Mouse (Mus musculus) layer of hippocampus, adult 9-10 months (tissue): ENCODE results near the gene Fam149a.
A peak's percentile ranks its signal among the peaks of the same experiment; 100 is the strongest.

Source experiments
- DNase-seq: peaks from one replicate; pipeline ENCODE4 v3.0.0; 2022; ENCODE audit warnings: low spot score

The Fam149a gene

DNA sequence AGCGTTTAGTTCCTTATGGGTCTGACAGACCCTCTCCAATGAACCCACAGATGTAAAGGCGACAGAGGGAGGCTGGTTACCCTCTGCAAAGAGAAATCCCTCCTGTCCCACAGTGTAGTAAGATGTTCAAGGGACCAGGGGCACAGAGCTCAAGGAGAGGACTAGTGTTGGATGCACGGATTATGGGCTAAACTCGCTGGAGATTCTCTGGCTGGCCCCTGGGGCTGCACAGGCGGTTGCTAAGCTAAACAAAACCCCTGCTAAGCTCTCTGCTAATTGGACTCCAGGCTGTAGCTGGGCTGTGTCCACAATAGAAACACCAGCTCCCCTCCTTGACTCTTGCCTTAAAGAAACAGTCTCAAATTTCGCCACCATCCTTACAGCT, at the start of gene Fam149a:
Fam149a (minus strand) TSS at position 329 of the 385 bp plus-strand sequence.
- no peak for DNase-seq

DNA sequence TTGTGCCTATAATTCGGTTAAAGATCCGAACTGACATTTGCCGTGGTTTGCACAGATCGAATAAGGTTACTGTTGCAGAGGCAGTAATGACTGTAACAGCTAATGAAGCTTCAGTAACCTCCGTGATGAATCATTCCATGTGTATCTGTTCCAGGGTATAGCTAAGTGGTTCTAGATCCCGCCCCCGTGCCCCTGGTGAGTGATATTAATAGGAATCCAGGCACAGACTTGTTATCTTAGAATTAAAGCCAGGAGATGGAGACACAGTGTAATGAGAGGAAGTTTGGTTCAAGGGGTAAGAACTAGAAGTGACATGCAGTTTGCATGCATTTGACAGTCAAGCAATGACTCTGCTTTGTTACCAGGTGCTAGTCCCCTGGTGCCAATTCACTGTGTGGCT, 38.1 kb upstream of the Fam149a start:
- DNase-seq, result no peak

GRCm38 (mm10) chr8:45414965-45415364, 32.9 kb upstream of the Fam149a start:
- peak; percentile 13 for DNase-seq

- no peak for DNase-seq
These were observed 28.8 kb upstream of the Fam149a start, which contains the start of gene Tlr3 for GRCm38 (mm10) chr8:45410882-45411281. TSS of gene Tlr3 (minus strand) at chr8:45411080.

GRCm38 (mm10) chr8:45410146-45410880, 28.2 kb upstream of the Fam149a start:
- DNase-seq, result peak; percentile 16

DNA sequence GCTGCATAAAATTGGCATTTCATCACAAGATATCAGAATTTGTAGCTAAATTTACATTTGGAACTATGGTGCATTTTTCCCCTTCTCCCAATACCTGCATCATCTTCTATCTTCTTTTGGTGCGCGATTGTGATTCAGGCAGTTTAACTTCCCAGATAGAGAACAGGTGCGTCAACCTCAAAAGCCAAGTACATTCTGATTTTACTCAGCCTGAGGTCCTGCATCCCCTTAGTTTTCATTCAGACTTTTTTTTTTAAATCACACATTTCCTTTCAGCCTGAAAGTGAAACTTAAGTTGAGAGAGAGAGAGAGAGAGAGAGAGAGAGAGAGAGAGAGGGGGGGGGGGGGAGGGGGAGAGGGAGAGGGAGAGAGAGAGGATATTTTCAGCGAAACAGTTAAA, 27.6 kb upstream of the Fam149a start:
- no peak for DNase-seq

DNA sequence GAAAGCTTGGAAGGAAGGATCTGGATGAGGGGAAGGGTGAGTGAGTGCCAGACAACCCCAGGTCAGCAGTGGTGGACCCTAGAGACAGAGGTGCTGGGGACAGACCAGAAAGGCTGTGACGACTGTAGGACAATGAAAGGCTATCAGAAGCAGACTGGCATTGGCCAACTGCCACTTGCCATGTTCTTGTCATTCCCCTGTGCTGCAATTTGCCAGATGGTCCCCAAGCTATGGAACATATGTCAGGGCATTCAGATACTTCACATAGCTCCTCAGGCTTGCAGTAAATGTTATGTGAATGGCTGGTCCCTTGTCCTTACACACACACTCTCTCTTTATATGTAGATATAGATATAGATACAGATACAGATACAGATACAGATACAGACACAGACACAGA, 1.2 kb upstream of the Fam149a start:
- no peak for DNase-seq

GRCm38 (mm10) chr8:45381075-45381962, 772 bp downstream of the Fam149a start:
- DNase-seq, result no peak

- no peak for DNase-seq
These were observed 1.5 kb downstream of the Fam149a start for GRCm38 (mm10) chr8:45380598-45380997.

- no peak for DNase-seq
These were observed 8.0 kb downstream of the Fam149a start for GRCm38 (mm10) chr8:45374071-45374470.

GRCm38 (mm10) chr8:45367154-45367553, 14.9 kb downstream of the Fam149a start:
- DNase-seq, result no peak

GRCm38 (mm10) chr8:45363220-45363619, 18.9 kb downstream of the Fam149a start:
- no peak for DNase-seq

- no peak for DNase-seq
These were observed 19.8 kb downstream of the Fam149a start for GRCm38 (mm10) chr8:45362323-45362722.

GRCm38 (mm10) chr8:45359091-45359605, 22.9 kb downstream of the Fam149a start:
- DNase-seq, result no peak

- DNase-seq, result no peak
These were observed 23.8 kb downstream of the Fam149a start for GRCm38 (mm10) chr8:45358132-45358918.

- DNase-seq, result no peak
These were observed 26.3 kb downstream of the Fam149a start for GRCm38 (mm10) chr8:45355809-45356208.

GRCm38 (mm10) chr8:45345031-45345430, 37.1 kb downstream of the Fam149a start:
- DNase-seq, result peak; percentile 42

DNA sequence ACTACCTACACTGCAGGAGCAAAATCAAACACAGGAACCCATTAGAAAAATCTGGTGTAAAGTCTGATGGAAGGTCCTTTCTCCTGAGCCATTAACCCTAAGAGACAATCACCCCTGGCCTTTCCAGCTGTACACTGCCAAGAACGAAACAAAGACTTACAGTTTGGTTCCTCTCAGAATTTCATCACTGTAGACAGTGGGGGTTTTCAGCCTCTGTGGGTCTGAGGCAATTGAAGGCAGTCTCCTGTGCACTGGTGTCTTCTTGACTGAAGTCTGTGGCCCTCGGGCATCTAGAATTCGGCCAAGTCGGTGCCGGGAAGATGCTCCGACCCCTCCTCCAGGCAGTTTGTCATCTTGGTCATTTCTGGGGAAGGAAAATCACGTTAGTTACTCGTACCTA, 37.8 kb downstream of the Fam149a start:
- DNase-seq, result no peak

DNA sequence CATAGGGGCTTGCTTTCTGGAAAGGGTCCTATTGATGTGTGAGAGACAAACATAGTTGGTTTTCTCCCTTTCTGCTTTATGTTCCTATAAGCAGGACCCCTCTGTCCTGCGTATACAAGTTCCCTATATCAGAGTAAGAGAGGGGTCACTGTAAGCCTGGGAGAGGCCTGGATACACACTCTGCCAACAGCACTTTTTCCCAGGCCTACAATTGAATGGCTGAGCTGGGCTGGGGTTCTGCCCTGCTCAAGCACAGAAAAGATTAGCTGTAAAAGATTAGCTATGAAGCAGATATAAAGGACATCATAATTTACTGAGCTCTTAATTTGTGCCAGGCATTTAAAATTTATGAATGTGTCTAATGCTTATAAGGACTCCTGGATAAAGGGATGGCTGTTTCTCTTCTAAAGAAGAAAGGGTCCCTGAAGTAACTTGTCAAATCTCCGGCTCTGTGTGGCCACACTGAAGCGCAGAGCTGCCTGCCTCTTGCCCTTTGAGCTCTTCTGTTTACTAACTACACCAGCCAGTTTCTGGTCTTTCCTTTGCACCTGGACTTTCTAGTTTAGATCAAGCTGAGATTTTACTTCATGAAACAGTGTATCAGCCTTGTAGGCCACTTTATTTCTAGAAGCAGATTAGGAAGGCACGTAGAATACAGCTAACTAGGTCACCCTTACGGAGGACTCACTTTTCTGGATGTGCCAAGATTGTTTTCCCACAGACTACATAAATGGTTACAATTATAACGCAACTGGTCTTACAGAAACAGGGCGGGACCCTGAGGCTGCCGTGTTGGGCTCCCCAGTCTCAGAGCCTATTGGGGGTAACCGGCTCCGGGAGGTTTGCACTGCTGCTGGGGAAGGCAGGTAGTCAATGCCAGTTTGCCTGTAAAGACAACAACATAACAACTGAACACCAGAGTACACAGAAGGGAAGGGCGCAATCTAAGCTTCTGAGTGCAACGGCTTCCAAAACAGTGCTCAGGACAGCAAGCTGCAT, 40.2 kb downstream of the Fam149a start:
- DNase-seq, result no peak

- no peak for DNase-seq
These were observed 48.6 kb downstream of the Fam149a start for GRCm38 (mm10) chr8:45333493-45333892.
